Mouse (Mus musculus) heart, embryonic 11.5 days (tissue): ENCODE results near the gene Ush2a. TPM values are rescaled to one million over a fixed set of nuclear protein-coding genes. Genes with fewer than 3 reads are reported as not detected.

Experiments used
- ATAC-seq: fragments of 200-750 bp; cut with Nextera tagmentation; replicated peaks from 2 replicates; pipeline ENCODE4 v1.8.0; 2017; ENCODE audit warnings: moderate library complexity; ENCODE audit not compliant: insufficient number of reproducible peaks, low FRiP score, low TSS enrichment
- H3K27ac ChIP-seq: fragments of 300-500 bp; sonication (generic); 2 replicates; pipeline ENCODE4 v1.5.1; 2014; ENCODE audit warnings: mild to moderate bottlenecking, low read depth, low read length
- H3K27me3 ChIP-seq: fragments of 300-500 bp; sonication (generic); 2 replicates; pipeline ENCODE4 v1.6.1; 2014; ENCODE audit warnings: mild to moderate bottlenecking, low read length, mixed read lengths; ENCODE audit not compliant: control insufficient read depth, insufficient read depth
- H3K36me3 ChIP-seq: fragments of 300-500 bp; sonication (generic); 2 replicates; pipeline ENCODE4 v1.6.1; 2014; ENCODE audit warnings: mild to moderate bottlenecking, low read length, moderate library complexity, mixed read lengths; ENCODE audit not compliant: control insufficient read depth, insufficient read depth
- H3K4me1 ChIP-seq: fragments of 300-500 bp; sonication (generic); 2 replicates; pipeline ENCODE4 v1.6.1; 2014; ENCODE audit warnings: low read length; ENCODE audit not compliant: control insufficient read depth, insufficient read depth
- H3K4me2 ChIP-seq: fragments of 300-500 bp; sonication (generic); 2 replicates; pipeline ENCODE4 v1.6.1; 2014; ENCODE audit warnings: mild to moderate bottlenecking, moderate library complexity
- H3K4me3 ChIP-seq: fragments of 300-500 bp; sonication (generic); 2 replicates; pipeline ENCODE4 v1.5.1; 2014; ENCODE audit warnings: low read depth, low read length
- H3K9ac ChIP-seq: fragments of 300-500 bp; sonication (generic); 2 replicates; pipeline ENCODE4 v1.6.1; 2014; ENCODE audit warnings: mild to moderate bottlenecking, low read depth, low read length, moderate library complexity
- H3K9me3 ChIP-seq: fragments of 300-500 bp; sonication (generic); replicated peaks from 2 replicates; pipeline ENCODE4 v1.6.1; 2016; ENCODE audit warnings: low read length; ENCODE audit not compliant: control insufficient read depth
- WGBS: fragments of 180-500 bp; shearing (Covaris S2); extraction: QIAGEN DNeasy Blood & Tissue Kit; methylation state at CpG from one replicate; pipeline ENCODE4 v1.1.7; 2014; ENCODE audit not compliant: insufficient replicate concordance; 5-methylcytosine and 5-hydroxymethylcytosine counted together
- polyA plus RNA-seq: library from polyadenylated mRNA; unstranded; fragments of >200 nt; fragmentation: Nextera tagmentation; extraction: Ambion mirVana; gene quantifications from 2 replicates; pipeline ENCODE4 v1.2.1, GENCODE M21; 2014

Ush2a gene
- polyA plus RNA-seq, 1 experiment from 2014 or later, result 0.03 TPM

DNA sequence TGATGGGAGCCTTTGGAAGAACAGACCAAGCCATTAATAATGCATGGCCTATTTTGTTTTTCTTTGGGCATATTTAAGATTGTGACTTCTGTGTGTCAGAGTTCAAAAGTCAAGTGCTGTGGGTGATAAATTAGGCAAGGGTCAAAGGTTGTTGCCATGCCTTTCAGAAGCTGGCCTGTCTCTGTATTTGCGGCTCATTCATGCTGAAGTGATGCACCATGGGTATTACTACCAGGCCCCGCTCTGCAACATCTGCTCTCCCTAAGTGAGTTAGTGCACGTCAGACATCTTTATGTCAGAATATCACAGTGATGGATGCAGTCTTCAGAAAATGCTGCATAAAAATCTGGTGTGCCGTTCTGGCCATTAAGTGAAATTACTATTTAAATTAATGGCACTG is 544.0 kb downstream of the Ush2a start:
- Histone ChIP-seq H3K4me2 (no peak overlapping the region), H3K9me3 (no peaks in the 10 kb centered on the region), H3K27me3 (no peaks in the 10 kb centered on the region), H3K4me3 (no peak overlapping the region), H3K9ac (no peak overlapping the region), H3K27ac (no peak overlapping the region), H3K4me1 (no peaks in the 10 kb centered on the region), H3K36me3 (no peaks in the 10 kb centered on the region)
- 63% methylated on average over 4 of the region's 4 CpGs for WGBS
- no peak for ATAC-seq

DNA sequence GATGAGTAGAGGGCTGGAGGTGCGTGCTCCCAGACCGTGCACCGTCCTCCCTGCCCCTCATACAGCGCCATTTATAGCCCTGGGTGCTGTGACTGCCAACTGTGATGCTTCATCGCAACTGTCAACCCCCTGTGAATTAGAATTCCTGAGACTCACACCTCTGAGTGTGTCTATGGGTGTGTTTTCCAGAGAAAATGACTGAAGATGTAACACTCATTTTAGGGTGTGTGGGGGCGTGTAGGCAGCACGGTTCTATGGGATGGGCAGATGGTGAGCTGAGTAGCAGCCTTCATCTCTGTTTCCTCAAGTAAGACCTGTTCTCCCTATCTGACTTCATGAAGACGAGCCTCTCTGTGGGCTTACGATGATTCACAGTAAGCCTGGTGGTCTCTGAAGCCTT is 548.8 kb downstream of the Ush2a start:
- H3K9ac ChIP-seq, result no peak overlapping the region
- no peak overlapping the region for H3K4me2 ChIP-seq
- no peak for ATAC-seq
- no peak overlapping the region for H3K4me3 ChIP-seq
- no peaks in the 10 kb centered on the region for H3K36me3 ChIP-seq
- H3K4me1 ChIP-seq, result no peaks in the 10 kb centered on the region
- 75% methylated on average over 9 of the region's 9 CpGs for WGBS
- no peaks in the 10 kb centered on the region for H3K27me3 ChIP-seq
- H3K9me3 ChIP-seq, result no peaks in the 10 kb centered on the region
- H3K27ac ChIP-seq, result no peak overlapping the region

DNA sequence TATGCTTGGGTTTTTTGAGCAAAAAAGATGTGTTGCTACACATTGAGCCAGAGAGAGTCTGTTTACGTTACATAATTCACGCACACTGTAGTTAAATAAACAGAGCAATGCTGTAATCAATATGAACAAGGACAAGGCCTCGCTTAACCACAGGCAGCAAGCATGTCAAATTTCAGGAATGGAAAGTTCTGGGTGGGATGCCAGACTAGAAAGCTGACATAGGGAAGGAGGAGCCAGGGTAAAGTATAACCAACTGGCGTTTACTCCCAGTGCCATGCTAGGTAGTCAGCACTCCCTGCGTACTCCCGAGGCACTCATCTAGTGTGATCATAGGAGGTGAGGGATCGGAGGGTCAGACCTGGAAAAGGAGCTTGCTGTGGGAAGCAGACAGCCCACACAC is 553.2 kb downstream of the Ush2a start:
- 75% methylated on average over 7 of the region's 7 CpGs for WGBS
- no peak overlapping the region for H3K4me2 ChIP-seq
- no peak for ATAC-seq

DNA sequence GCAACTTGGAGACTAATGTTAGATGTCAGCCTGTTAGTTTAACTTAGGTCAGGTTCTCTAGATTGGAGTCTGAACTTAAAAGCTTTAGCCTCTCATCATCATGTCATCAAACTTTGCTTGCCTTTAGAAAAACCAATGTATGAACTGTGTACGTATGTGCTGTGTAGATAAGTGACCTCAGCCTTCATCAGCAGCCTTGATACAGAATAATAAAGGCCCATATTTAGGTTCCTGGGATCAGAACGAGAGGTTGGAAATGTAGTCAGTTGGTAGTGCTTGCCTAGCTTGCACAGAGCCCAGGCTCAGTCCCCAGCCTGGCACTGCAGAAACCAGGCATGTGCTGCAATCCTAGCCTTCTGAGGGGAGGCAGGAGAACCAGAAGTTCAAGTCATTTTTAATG is 562.4 kb downstream of the Ush2a start:
- Histone ChIP-seq H3K4me1 (no peaks in the 10 kb centered on the region), H3K36me3 (no peaks in the 10 kb centered on the region), H3K27me3 (no peaks in the 10 kb centered on the region), H3K9me3 (no peaks in the 10 kb centered on the region), H3K9ac (no peak overlapping the region), H3K27ac (no peak overlapping the region), H3K4me2 (no peak overlapping the region), H3K4me3 (no peak overlapping the region)
- WGBS, result 68% methylated on average over 2 of the region's 2 CpGs
- ATAC-seq, result no peak

More for the DNA sequence above, 553.2 kb downstream of the Ush2a start:
- Histone ChIP-seq H3K4me1 (no peaks in the 10 kb centered on the region), H3K9ac (no peak overlapping the region), H3K36me3 (no peaks in the 10 kb centered on the region), H3K4me3 (no peak overlapping the region), H3K9me3 (no peaks in the 10 kb centered on the region), H3K27ac (no peak overlapping the region), H3K27me3 (no peaks in the 10 kb centered on the region)

DNA sequence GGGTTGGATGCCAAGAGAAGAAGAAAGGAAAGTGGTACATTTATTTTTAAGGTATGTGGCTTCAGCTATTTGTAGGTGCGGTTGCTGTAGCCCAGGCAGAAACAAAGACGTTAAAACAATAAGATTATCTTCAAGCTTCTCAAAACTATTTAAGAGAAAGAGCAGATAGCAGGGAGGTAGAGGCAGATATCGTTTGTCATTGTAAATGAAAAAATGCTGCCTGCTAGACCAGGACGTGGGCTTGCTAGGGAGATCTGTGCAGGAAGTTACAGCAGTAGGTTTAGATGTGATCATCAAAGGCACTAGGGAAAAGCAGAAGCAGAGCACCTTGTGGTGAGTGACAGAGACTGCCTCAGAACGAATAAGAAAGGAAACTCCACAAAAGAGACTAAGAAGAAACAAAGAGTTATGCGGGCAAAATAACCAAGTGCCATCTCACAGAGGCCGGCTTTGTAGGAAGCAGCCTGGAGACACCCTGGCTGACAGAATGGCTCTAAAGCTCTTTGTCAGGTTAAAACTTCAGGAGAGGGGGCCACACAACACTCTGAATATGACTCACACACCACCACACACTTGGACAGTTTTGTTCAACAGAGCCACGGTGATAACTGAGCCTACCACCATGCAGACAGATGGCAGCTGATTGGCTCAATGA is 563.2 kb downstream of the Ush2a start:
- H3K4me1 ChIP-seq, result no peaks in the 10 kb centered on the region

DNA sequence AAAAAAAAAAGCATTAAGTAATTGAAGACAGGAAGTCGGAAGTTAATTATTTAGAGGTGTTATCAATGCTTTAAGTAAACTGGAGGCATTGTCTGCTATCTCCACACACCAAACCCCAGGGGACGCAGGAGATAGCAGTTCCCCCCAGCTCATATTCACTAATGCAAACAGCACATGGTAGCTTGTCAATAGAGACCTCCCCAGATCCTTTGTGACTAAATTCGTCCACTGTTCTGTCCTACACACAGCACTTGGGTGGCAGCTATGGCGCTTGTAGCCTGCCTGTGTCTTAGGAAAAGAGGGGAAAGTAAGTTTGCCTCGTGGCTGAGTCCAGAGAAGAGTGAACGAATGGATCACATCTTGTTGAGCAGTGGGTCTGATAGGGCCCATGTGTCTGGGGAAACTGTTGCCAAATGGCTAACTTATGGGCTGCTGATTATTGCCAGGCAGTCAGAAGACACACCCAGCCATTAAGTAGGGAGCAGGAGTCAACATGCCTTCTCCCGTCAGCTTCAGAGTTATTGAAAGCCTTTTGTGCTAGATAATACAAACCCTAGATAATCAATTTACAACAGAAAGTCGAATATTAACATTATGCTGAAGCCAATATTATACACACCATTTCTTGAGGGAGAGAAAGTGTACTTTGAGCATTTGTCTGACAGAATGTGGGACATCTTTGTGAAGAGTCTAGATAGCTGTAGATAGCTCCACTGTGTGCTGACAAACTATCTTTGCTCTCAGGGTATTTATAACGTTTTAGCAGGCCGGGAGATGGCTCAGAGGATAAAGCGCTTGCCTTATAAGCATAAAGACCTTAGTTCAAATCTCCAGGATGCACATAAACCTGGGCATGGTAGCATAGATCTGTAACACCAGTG is 568.9 kb downstream of the Ush2a start:
- 46% methylated on average over 11 of the region's 11 CpGs for WGBS
- no peak overlapping the region for H3K27ac ChIP-seq
- no peaks in the 10 kb centered on the region for H3K9me3 ChIP-seq
- H3K9ac ChIP-seq, result no peak overlapping the region
- no peaks in the 10 kb centered on the region for H3K36me3 ChIP-seq
- H3K27me3 ChIP-seq, result no peaks in the 10 kb centered on the region
- H3K4me1 ChIP-seq, result no peaks in the 10 kb centered on the region
- no peak overlapping the region for H3K4me3 ChIP-seq
- no peak overlapping the region for H3K4me2 ChIP-seq
- no peak for ATAC-seq

More for the DNA sequence above, 563.2 kb downstream of the Ush2a start:
- no peaks in the 10 kb centered on the region for H3K27me3 ChIP-seq
- no peak overlapping the region for H3K4me2 ChIP-seq
- ATAC-seq, result no peak
- no peaks in the 10 kb centered on the region for H3K36me3 ChIP-seq
- no peak overlapping the region for H3K27ac ChIP-seq
- H3K9me3 ChIP-seq, result no peaks in the 10 kb centered on the region
- 62% methylated on average over 8 of the region's 8 CpGs for WGBS
- no peak overlapping the region for H3K4me3 ChIP-seq
- H3K9ac ChIP-seq, result no peak overlapping the region

DNA sequence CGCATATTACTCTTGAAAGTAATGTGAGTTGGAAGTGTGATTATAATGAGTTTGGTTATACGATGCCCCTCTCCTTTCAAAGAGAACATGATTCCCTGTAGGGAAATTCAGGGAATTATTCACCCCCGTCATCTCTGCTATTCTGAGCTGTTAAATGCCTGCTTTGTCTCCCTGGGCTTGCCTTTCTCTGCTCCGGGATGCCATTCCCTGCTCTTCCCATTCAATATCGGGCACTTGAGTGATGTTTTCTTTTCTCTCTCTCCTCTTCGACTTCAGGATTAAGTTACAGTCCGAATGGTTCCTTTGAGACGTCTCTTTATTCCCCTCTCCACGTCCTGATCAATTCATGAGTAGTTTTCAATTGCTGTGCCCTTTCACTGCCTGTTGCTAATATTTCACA is 572.1 kb downstream of the Ush2a start:
- no peaks in the 10 kb centered on the region for H3K36me3 ChIP-seq
- no peaks in the 10 kb centered on the region for H3K27me3 ChIP-seq
- ATAC-seq, result no peak
- no peaks in the 10 kb centered on the region for H3K9me3 ChIP-seq
- H3K9ac ChIP-seq, result no peak overlapping the region
- H3K4me1 ChIP-seq, result no peaks in the 10 kb centered on the region
- no peak overlapping the region for H3K4me3 ChIP-seq
- no peak overlapping the region for H3K4me2 ChIP-seq
- WGBS, result 46% methylated on average over 9 of the region's 9 CpGs
- no peak overlapping the region for H3K27ac ChIP-seq

DNA sequence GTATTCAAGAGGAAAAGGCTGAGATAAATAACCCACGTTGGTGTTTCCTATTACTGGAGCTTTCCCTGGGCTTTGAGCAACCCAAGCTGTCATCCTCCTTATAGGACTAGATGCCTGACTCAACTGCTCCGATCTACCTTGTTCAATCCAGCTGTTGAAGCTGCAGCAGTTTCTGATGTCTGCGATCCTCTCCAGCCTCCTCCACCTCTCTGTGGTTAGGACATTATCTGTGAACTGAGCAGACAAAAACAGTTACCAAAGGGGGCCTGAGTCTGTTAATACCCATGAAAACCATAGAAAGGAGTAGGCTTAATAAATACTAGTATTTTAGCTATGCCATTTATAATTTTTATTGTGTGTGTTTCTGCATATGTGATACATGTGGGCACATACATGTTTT is 572.9 kb downstream of the Ush2a start:
- ATAC-seq, result no peak
- no peak overlapping the region for H3K4me3 ChIP-seq
- no peaks in the 10 kb centered on the region for H3K4me1 ChIP-seq

More for the DNA sequence above, 572.9 kb downstream of the Ush2a start:
- Histone ChIP-seq H3K36me3 (no peaks in the 10 kb centered on the region), H3K9me3 (no peaks in the 10 kb centered on the region), H3K4me2 (no peak overlapping the region), H3K9ac (no peak overlapping the region), H3K27me3 (no peaks in the 10 kb centered on the region), H3K27ac (no peak overlapping the region)
- WGBS, result 73% methylated on average over 3 of the region's 3 CpGs
